Mouse (Mus musculus) myocyte (in vitro differentiated cells): Measurements from ENCODE around the gene Camk2d.

Source experiments
- E2F4 ChIP-seq: IDR thresholded peaks from one replicate; pipeline ENCODE4 v1.6.1; 2011; ENCODE audit warnings: mild to moderate bottlenecking, control low read depth, moderate library complexity; ENCODE audit not compliant: insufficient read depth
- POLR2A ChIP-seq: IDR thresholded peaks from one replicate; pipeline ENCODE4 v1.6.1; 2011; ENCODE audit warnings: low read depth, mild to moderate bottlenecking, control low read depth, moderate library complexity; ENCODE audit not compliant: insufficient read length
- REST ChIP-seq: IDR thresholded peaks from one replicate; pipeline ENCODE4 v1.6.1; 2011; ENCODE audit warnings: mild to moderate bottlenecking, control low read depth, moderate library complexity; ENCODE audit not compliant: insufficient read depth, insufficient read length

GRCm38 (mm10) chr3:126827900-126828299, 231.8 kb downstream of the Camk2d start:
- TF ChIP-seq POLR2A (no peak), REST (no peak), E2F4 (no peak)
